Mouse (Mus musculus) frontal cortex, adult 2 months (tissue): ENCODE measurements around the gene Ankrd37. TPM values are rescaled to one million over a fixed set of nuclear protein-coding genes. Genes with fewer than 3 reads are reported as not detected.

Experiments
- DNase-seq, 2 experiments: peaks; one replicate each; pipeline ENCODE4 v3.0.0; 2022; ENCODE audit warnings: low spot score in 1 of 2; ENCODE audit errors: extremely low spot score in 1 of 2
- polyA plus RNA-seq: library from polyadenylated mRNA; depleted of rRNA; stranded (reverse); fragments of >200 nt; gene quantifications from 2 replicates; pipeline ENCODE4 v1.2.3, GENCODE M21; 2012; rRNA removed

Ankrd37 gene
- 14.5 and 21.0 TPM in 2 replicates for polyA plus RNA-seq

DNA sequence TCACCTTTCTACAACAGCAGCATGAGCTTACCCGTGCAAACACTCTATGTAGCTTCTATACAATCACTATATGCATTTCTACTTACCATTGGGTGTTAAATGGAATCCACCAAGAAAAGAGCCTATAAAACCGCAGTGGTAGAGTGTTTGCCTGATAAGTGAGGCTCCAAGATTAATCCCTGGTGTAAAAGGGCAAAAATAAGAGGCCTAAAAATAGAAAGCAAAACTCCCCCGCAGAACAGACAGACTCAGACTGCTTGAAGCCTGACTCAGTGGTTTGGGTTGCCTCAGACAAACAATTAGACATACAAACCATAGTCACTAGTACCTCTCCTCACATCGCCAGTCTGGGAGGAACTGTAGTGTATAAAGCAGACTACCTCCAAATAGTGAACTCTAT lies at the start of gene Ankrd37:
Gene Ankrd37, minus strand, starts transcription at position 112 of the 400 bp plus-strand sequence.
- DNase-seq, result no peak

DNA sequence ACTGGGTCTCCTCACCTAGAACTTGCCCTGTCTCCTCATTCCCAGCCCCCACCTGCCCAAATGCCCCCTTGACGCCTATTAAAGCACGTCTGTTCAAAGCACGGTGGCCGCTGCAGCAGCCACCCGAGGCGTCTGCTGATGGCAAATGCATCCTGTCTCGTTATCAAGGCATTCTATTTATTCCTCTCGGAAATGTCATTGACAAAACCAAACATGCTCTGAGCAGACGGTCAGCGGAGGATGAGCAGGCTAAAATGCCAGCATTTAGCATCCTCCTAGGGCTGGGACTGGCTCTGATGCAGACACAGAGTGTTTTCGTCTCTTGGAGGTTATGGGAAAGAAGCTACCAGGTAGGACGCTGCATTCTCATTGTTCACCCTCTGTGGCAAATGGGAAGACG lies 34.8 kb upstream of the Ankrd37 start:
- DNase-seq, result peak; percentile 4 to 44

DNA sequence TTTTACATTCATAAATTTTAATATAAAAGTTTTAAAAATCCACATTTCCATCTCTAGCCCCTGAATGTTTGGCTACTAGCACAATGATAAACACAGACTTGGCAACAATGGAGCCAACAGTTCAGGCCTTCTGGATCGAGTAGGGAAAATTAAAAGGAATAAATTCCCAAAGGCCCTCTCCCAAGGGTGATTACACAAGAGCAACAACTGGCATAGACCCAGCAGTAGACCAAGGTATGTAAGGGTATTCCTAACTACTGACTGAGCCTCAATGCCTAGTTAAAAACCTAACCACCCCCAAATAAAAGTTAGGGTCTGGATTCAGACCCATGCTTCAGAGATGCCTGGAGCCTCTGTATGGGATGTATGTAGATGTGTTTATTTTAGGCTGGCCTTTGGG lies 34.2 kb upstream of the Ankrd37 start:
- no peak for DNase-seq

DNA sequence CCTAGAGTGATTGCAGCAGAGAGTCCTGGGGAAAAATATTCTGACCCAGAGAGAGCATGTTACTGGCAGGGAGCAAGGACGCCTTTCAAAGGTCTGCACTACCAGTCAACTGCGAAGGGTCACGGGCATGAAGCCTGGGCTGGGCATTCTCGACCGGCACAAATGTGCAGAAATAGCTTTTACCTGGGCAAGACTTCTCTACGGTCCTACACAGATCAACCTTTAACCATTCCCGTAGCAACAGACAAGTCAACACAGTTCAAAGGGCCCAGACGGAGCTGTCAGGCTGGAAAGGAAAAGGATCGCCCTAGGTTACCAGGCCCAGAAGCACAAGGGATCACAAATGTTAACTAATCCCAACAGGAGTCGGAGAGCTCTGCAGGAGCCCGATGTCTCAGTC lies 30.7 kb upstream of the Ankrd37 start:
- DNase-seq, result no peak

DNA sequence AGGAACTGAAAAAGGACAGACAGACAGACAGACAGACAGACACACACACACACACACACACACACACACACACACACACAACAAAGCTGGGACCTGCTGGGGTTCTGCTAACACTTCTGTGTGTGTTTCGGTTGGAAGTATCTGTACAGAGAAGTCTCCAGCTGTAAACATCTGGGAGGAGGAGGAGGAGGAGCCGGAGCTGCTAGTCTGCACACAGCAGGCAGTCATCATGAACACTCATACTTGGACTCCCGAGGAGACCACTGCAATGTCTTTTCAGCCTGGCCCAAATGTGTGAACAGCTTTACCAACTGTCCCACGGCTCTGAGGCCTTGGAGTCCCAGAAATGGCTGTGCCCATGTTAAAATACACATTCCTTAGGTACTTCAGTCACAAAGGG lies 18.9 kb upstream of the Ankrd37 start:
- no peak for DNase-seq

DNA sequence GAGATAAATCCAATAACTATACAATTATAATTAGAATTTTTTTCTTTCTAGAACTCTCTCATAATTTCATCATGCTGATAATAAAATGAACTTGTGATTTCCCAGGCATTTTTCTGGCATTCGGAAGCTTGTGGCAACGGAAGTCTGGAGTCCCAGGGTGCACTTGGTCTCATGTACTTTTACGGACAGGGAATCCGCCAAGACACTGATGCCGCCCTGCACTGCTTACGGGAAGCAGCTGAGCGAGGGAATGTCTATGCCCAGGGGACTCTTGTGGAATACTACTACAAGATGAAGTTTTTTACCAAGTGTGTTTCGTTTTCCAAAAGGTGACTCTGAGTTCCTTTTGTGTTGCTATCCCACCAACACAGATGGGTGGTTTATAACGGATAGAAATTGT lies 17.3 kb upstream of the Ankrd37 start:
- DNase-seq, result no peak

DNA sequence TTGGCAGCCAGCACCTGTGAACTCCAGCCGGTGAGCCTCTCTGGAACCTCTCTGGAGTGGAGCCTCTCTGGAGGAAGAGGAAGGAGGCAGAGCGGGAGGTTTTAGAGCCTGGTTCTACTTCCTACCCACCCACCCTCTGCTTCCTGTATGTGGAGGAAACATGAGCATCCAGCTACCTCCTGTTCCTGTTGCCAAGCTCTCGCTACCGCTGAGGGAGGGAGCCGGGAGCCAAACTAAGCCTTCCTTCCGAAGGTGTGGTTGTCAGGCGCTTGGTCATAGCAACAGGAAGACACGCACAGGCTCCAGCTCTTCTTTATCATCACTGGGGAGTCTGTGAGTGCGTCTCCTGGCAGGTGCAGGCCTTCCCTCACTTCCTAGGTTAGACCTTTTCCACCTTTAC lies 16.7 kb upstream of the Ankrd37 start:
- DNase-seq, result peak in 1 of 2 experiments; percentile 44

DNA sequence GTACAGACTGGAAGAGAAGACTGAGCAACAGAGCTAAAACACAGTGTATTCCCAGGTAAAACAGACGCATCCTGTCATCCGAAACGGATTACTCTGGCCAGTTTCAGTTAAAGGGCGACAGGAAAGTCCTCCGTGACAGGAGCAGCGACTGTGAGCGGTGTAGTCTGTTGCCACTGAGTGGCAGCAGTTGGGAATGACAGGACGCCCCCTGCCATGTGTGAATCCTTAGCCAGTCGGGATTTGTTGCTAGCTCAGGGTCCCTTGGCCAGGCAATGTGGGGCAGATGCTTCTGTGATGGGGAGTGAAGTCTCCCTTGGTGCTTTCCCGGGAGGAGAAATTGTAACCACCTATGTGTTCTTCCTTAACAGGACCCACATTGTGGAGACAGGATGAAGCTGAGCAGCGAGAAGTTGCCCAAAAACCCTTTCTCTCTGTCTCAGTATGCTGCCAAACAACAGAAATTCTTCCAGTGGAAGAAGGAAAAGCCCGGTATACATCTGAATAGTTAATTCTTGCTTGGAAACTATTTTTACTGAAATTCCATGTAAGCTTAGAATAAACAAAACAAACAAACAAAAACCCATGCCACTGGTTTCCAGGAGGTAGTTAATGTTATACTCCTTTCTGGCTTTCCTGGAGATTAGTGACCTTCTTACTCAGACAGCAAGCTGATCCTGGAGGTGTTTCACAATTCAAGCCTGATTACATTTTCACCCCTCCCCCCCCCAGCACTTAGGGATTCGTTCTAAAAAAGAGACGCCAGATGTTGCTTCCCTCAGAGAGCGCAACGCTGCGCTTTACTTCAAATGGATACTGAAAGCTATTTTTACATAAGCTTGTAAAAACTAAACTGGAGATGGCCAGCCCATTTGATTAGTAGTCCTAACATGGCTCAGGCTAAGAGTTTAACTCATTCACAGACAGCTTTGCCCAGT lies 5.5 kb upstream of the Ankrd37 start:
- peak in 1 of 2 experiments; percentile 41 for DNase-seq

DNA sequence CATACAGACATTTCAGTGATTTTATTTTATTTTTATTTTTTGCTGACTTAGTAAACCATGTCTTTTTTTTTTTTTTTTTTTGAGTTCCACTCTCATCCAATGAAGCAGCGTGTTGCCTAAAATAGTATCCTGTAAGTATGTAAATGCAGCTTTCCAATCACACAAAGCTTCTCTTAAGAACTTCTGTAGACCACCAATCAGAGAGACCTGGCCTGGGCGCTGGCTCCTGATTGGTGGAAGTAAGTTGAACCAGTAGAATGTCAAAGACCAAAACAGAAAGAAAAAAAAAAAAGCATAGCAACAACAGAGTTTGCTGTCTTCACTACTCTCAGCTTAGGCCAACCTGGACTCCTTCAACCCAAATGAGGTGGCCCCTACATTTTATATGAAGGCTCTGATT lies 4.8 kb upstream of the Ankrd37 start:
- no peak for DNase-seq

DNA sequence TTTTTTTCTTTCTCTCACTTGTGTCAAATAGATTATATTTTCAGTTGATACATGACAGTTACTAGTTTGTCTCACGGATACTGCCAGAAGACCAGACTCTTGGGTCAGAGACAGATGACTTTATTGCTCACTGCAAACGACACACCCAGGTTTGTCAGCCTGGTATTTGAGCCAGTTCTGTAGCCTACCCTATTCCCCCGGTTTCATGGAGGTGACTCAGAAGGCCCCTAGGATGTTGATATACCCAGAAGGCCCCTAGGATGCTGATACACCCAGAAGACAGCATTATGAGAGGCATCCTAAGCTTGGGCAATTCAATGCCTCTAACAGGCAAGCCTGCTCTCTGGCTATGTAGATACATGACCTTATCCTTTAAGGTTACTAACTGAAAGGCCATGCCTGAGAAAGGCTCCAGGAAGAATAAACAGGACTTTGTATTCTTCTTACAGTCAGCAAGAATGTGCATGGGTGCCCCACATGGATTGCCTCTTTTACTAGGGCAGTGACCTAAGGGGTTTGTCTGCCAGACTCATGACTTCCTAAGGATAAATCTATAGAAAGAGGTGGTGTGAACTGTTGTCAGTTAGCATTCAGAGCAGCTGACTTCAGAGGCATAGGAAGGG lies 1.7 kb upstream of the Ankrd37 start:
- DNase-seq, result no peak

DNA sequence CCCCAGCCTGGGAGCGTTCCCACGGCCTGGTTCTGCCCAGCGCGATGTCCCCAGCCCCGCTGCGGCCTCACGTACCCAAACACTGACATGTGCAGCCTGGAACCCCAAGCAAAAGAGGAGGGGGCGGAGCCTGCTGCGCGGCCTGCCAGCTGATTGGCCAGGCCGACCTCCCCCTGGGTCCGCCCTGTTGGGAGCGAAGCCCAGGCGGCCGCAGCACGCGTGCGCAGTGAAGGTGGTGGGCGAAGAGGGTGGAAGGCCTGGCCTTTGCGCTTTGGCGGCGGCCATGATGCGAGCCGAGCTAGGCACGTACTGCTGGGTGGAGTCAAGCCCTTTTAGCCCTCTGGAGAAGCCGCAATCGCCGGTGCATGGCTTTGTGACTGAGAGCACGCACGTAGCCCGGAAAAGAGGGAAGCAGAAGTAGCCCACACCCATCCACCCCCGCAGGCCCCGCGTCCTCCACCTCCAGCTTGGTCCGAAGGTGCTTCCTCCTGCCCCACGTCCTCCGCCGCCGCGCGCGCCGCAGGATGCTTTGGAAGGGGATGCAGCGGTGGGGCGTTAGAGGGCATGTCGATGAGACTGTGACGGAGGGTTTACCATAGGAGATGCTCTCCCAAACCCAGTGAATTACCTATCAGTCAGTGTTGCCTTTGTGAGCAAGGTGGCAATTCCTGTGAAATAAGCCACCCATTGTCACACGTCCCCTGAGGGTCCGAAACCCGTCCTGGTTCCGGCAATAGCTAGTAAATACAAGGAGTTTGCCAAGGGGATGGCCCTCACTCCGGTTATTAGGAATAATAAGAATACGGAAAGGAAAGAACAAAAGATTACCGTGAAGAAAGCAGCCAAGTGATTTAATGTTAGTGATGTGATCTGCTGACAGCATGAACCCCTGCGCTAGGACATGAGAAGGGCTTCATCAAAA lies 5.5 kb downstream of the Ankrd37 start:
- peak; percentile 95 to 99 for DNase-seq

DNA sequence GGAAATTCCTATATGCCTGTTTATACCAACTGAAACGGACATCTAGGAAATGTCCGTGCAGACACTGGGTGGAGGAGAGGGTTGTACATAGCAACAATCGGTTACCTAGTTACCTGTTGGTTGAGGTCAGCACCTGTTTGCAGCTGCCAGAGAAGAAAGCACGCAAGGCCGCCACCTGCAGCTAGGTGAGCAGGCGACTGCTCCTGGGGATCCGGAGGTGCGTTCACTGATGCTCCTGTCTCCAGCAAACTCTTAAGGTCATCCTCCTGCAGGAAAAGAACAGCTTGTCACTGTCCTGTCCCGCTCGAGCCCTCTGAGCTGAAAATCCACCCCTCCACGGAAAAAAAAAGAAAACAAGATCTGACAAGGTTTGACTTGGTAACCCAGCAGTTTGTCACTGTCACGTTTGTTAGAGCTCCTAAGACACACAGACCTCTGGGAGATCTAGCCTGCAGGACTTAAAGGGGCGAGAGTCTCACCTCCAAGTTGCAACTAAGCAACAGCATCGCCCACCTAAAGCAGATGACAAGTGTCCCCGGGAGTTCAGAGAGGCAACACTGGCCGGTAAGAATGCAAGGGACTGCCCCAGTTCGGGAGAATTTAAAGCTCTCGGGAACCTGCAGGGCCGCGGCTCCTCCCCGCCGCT lies 6.2 kb downstream of the Ankrd37 start, which contains the start of gene Lrp2bp:
Gene Lrp2bp, plus strand, starts transcription at position 166 of the 646 bp plus-strand sequence.
- no peak for DNase-seq

DNA sequence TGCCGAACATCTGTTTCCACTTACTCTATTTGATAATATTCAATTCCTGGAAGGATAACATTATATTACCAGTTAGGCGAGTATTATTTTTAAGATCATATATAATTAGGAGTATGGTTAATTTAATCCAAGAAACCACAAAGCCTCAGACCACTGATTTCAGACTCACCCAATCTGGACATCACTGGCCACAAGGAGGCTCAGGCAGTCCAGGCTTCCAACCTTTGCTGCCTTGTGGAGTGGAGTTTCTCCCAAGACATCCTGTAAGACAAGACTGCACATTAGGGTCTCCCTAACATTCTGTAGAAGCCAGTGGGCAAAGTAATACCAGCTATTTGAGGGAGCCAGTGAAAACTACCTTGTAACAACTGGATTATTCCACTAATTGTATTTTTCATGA lies 7.3 kb downstream of the Ankrd37 start:
- DNase-seq, result no peak

DNA sequence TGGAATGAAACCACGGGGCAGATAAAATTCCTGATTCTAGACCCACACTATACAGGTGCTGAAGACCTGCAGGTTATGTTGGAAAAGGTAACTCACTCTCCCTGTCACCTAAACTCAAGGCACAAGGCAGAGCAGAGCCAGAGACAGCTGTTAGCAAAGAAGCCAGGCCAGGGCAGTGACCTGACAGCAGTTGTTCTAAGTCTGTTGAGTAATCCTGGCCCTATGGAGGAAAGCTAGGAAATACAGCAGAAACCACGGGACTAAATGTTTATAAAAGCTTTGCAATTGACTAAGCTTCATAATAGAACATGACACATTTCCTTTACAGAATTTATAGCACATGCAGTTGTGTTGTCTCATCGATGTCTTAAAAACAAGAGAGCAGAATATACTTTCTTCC lies 9.9 kb downstream of the Ankrd37 start:
- DNase-seq, result no peak

DNA sequence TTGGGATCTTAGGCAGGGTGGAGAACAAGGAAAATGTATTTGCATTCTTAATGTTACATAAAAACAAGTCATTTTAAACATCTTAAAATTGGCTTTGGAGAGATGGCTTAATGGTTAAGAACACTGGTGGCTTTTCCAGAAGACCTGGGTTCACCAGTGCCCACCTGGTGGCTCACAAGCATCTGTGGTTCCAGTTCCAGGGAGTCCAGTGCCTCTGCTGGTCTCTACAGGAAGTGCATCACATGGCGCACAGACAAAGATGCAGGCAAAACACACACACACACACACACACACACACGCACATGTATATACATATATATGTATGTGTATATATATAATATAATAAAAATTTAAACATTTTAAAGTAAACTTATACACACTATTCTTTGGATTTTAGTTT lies 11.4 kb downstream of the Ankrd37 start:
- no peak for DNase-seq

DNA sequence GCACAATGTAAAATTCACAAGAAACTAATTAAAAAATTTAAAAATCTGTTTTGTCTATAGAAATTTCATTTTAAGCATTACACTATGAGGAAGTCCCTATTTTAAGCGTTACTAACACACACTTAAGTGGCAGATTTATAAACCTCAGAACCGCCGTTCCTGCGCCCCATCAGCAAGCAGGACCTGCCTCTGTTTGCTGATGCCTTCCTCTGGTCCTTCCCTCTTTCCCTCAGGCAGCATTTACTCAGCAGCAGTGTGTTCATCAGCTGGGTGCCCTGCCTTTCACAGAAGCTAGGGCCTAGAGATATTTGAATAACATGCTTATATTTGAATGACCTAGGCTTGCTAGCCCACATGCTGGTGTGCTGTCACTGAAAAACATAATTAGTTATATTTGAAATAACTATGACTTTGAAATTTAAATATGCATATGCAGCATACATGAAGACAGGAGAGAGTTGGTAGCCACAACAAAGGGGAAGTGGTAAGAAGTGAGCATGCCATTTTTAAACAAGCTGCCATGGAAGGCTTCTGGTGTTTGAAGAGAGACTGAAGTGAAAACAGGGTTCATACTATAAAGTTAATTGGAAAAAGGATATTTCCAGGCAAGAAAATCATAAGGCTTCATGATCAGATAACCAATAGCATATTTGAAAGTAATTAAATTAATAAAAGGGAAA lies 14.7 kb downstream of the Ankrd37 start:
- no peak for DNase-seq

DNA sequence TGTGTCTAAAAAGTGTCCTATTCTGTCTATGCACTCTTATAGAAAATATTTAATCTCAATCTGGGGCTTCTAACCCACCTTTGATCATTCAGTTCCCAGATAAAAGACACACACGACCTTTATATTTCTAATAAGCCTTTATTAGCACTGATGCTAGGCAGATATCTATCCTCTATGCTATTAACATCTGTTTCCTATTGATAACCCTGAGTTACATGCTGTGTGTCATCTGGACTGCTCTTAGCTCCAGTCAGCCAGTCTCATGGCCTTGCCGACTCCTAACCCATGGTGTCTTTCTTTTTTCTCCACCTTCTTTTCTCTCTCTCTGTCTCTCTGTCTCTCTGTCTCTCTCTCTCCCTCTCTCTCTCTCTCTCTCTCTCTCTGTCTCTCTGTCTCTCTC lies 17.3 kb downstream of the Ankrd37 start:
- no peak for DNase-seq

DNA sequence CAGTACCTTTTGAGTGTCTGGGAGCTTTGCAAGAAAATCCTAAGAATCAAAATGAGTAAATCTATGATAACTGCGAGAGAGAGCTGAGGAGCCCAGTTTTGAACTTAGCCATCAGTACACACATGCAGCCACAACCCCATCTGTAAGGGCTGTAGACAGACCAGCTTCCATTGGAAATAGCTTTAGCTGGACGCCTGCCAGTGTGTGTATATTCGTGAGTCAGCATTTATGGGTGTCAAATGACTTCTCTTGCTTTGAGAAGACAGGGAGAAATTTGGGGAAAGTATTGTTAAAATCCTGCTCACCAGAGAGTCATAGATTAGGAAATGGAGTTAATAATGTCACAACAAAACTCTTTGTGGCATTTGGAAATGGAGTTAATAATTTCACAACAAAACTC lies 18.8 kb downstream of the Ankrd37 start:
- DNase-seq, result no peak

DNA sequence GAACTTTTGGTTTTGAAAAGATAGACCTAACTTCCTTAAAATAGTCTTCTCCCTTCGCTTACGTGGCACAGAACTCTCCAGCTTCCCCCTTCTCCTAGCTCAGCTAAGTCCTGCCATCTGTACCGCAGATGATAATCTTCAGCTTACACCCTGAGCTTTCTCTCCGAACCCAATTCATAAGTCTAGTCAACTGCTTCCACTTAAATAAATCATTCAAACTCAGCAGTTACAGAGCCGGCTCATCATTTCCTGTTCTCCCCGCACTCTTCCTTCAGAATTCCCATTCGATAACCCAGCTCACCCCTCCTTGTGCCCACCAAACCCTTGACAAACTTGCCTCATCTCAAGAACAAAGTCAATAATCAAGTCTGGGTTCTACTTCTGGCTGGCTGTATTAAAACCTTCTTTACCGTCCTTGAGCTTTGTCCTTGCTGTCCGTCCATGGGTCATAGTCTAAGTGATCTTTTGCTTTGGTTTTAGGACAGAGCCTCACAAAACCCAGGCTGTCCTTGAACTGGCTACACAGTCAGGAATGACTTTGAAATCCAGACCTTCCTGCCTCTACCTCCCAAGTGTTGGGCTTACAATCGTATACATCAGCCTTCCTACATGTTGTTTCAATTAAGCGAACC lies 29.6 kb downstream of the Ankrd37 start:
- no peak for DNase-seq
